Mouse (Mus musculus): Measurements from ENCODE around the gene Rgs6. TPM values are rescaled to one million over a fixed set of nuclear protein-coding genes. Genes with fewer than 3 reads are reported as not detected.

The Rgs6 gene
- total RNA-seq, 2 experiments from 2014 or later = 2.6 to 2.8 TPM

DNA sequence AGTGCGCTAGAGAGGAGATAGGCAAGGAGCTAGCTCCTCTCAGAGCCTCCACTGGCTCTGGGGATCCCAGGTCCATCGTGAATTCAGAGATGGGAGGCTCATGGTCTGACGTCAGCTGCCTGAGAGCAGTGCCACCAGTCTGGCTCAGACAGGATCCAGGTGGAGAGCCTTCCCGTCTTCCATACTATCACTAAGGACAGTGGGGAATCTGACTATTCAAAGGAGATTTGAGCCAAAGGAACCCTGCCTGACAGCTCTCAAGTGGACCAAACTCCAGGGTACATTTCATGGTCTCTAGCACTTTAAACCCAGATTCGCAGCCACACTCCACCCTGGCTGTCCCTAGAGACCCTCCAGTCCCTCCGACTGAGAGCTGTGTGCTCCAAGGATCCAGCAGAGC is 618.8 kb downstream of the Rgs6 start:
- DNase-seq = no peak

DNA sequence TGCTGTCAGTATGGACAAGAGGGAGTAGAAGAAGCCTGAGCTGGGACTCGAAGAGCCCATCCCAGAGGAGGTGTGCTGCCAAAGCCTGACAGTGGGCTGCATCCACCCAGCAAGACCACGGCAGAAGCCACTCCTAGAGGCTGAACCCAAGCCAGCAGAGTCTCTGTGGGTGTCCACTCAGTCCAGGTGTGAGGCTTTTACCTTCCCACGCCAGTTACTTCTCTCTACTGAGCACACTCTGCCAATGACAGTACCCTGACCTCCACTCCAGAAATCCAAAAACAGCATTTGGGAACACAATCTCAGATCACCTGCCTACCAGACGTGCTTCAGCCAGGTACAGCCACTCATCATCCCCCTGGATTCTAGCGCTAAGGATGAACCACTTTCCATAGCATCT is 619.4 kb downstream of the Rgs6 start:
- DNase-seq = no peak

DNA sequence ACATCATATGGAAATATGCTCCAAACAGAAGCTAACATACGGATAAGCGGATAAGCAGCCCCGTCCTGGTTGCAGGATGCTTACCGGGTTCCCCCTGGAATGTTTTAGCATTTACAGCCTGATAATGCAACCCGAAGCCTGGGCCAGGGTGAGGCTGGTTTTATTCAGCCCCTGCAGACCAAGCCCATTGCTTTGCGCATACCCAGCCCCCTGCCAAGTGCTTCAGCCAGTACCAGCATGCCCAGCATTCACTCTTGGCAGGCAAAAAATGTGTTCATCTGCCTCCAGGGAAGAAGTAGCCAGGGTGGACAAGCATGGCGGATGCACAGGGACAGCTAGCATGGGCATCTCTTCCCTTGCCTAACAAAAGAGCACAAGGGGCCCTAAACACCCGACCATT is 619.9 kb downstream of the Rgs6 start:
- DNase-seq = no peak

DNA sequence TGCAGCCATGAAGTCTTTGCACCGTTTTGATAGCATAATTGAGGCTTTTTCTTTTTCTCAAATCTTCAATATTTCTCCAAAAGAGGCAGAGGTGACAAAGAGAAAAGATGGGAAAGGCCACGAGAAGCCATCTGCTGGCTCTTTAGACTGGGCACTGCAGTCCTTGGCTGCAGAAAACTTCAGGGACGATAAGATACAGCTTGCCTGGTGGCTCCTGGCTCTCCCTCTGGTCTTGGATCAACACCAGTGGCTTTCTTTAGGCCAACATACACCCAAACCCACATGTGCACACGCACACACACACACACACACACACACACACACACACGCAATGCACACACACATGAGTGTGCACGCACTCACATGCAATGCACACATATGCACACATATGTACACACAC is 620.7 kb downstream of the Rgs6 start:
- no peak for DNase-seq

DNA sequence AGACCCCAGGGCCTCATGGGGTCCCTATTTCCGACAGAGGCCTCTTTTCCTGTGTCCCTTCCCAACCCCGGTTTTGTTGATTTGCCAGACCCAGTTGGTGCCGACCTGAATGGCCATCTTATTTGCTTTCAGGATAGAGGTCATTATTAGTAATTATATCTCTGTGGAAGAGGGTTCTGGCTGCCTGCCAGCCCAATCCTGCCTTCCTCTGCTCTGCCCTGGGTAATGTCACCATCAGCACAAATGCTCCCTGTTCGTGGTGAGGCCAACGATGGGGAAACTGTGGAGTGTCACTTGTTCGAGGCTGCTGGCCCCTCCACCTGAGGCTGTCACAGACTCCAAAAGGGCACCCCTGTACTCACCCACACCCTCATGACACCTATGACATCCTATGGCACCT is 621.4 kb downstream of the Rgs6 start:
- DNase-seq = no peak

DNA sequence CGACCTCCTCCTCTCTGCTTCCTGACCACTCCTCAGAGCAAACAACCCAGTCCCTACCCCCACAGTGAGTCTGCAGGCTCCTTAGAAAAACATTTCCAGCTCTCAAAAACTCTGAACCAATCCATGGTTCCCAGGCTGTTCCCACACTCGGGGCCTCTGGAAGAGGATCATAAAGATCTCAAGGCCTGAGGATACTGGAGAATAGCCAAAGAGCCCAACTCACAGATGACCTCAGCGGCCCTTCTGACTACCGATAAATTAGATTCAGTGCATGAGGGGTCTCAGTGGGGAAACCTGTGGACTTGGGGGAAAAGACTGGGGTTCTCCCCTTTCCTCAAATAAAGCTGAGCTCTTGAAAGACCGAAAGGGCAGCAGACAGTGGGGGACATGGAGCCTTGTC is 622.2 kb downstream of the Rgs6 start:
- no peak for DNase-seq

DNA sequence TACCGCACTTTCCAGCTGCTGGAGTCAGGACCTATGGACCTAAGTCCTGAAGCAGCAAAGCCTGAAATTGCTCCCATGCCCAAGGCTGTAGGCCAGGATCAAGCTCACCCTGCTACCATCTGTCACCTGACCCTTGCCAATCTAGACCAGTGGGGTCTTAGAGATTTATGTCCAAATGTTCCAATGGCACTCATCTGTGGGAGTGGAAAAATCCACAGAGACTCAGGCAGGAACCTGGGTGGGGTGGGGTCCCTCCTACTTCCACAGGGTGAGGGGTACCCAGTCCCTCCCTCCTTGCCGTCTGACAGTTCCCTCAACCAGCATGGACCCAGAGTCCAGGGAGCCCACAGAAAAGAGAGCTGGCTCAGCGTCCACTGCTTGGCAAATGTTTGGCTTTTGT is 622.6 kb downstream of the Rgs6 start:
- DNase-seq = no peak

DNA sequence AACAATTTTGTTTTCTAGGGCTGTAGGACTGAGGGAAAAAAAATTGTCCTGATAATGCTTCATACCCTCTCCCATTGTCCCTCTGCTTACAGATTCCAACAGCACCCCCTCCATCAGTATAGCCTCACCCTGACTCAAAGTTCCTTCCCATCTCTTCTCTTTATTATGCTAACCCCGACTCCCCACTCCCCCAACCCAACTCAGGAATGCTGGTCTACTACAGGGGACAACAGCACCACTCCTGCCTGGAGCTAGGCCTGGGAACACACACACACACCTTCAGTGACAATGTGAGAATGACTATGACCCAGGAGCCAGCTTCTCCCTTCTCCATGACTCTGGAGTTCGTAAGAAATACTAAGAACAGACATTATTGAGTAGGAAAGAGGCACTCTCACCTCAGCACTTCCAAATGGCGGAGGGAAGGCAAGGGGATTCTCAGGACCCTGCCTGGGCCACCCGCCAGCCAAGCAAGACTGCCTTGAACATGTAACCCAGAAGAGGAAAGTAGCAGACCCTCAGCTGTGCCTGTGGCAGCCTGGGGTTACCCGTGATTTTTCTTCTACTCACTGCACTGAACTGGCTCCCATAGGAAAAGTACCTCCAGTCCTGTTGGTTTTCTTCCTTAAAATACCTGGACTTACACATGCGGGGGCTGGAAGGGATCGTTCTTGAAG is 623.2 kb downstream of the Rgs6 start:
- no peak for DNase-seq

Data from gastrocnemius, postnatal 10 days (tissue).